Mouse (Mus musculus) CD4-positive, CD25-positive, alpha-beta regulatory T cell (primary cell): Measurements from ENCODE around the gene Pdk4. TPM values are rescaled to one million over a fixed set of nuclear protein-coding genes. Genes with fewer than 3 reads are reported as not detected.

Experiments used
- polyA plus RNA-seq: library from polyadenylated mRNA; unstranded; fragments of 100-300 nt; shearing (Covaris generic); gene quantifications from one replicate; pipeline ENCODE4 v1.2.1, GENCODE M21; 2017

Gene Pdk4
- not detected for polyA plus RNA-seq

GRCm38 (mm10) chr6:5495961-5496853 is at the start of gene Pdk4:
Gene Pdk4 (minus strand): TSS chr6:5496309.

Other genes starting within 250 kb of the Pdk4 start
- 6.8 TPM for gene Pon3, start 240.0 kb downstream of the Pdk4 start, polyA plus RNA-seq
- 77.9 TPM for gene Pon2, start 197.9 kb downstream of the Pdk4 start, polyA plus RNA-seq
- 0.08 TPM for gene Asb4, start 112.9 kb downstream of the Pdk4 start, polyA plus RNA-seq
- gene Dync1i1, start 229.3 kb upstream of the Pdk4 start, polyA plus RNA-seq: not detected